Mouse (Mus musculus) heart, embryonic 14.5 days (tissue): ENCODE data around the gene Gm31371. TPM values are rescaled to one million over a fixed set of nuclear protein-coding genes. Genes with fewer than 3 reads are reported as not detected.
"Not testable (repeated sequence)": the region's sequence is repeated elsewhere in the genome, so short reads cannot be mapped to it uniquely, and the experiment has no call there.

Experiments used
- ATAC-seq: fragments of 200-750 bp; cut with Nextera tagmentation; 2 replicates; pipeline ENCODE4 v1.8.0; 2017; ENCODE audit warnings: low read depth, moderate TSS enrichment; ENCODE audit not compliant: insufficient number of reproducible peaks, insufficient read depth, low FRiP score
- H3K27ac ChIP-seq, 2 experiments: fragments of 200-500 bp in 1 of 2; fragments of 300-500 bp in 1 of 2; sonication (generic) in 1 of 2; replicated peaks in 1 of 2; 2 replicates each; pipeline ENCODE4 v1.5.1; 2012 to 2014; ENCODE audit warnings: low read depth in 2 of 2, low read length in 2 of 2, control low read depth in 1 of 2, mild to moderate bottlenecking in 1 of 2, mixed read lengths in 1 of 2; ENCODE audit not compliant: control insufficient read depth in 1 of 2, insufficient read depth in 1 of 2
- H3K27me3 ChIP-seq: fragments of 300-500 bp; sonication (generic); 2 replicates; pipeline ENCODE4 v1.6.1; 2014; ENCODE audit warnings: mild to moderate bottlenecking, low read length, control low read depth; ENCODE audit not compliant: control insufficient read depth, insufficient read depth
- H3K36me3 ChIP-seq: fragments of 300-500 bp; sonication (generic); 2 replicates; pipeline ENCODE4 v1.6.1; 2014; ENCODE audit warnings: mild to moderate bottlenecking, control low read depth, low read length, mixed read lengths; ENCODE audit not compliant: control insufficient read depth, insufficient read depth
- H3K4me1 ChIP-seq, 2 experiments: fragments of 200-500 bp in 1 of 2; fragments of 300-500 bp in 1 of 2; sonication (generic) in 1 of 2; 2 replicates each; pipeline ENCODE4 v1.6.1; 2012 to 2014; ENCODE audit warnings: low read length in 2 of 2, control low read depth in 1 of 2, mixed read lengths in 1 of 2; ENCODE audit not compliant: control insufficient read depth in 2 of 2, insufficient read depth in 2 of 2
- H3K4me2 ChIP-seq: fragments of 300-500 bp; sonication (generic); 2 replicates; pipeline ENCODE4 v1.6.1; 2014; ENCODE audit warnings: mild to moderate bottlenecking, low read length
- H3K4me3 ChIP-seq, 2 experiments: fragments of 200-500 bp in 1 of 2; fragments of 300-500 bp in 1 of 2; sonication (generic) in 1 of 2; 2 replicates each; pipeline ENCODE4 v1.5.1; 2012 to 2014; ENCODE audit warnings: low read length in 2 of 2, mild to moderate bottlenecking in 2 of 2, control low read depth in 1 of 2, low read depth in 1 of 2, moderate library complexity in 1 of 2; ENCODE audit not compliant: control insufficient read depth in 1 of 2, insufficient read depth in 1 of 2
- H3K9ac ChIP-seq: fragments of 300-500 bp; sonication (generic); 2 replicates; pipeline ENCODE4 v1.6.1; 2014; ENCODE audit warnings: mild to moderate bottlenecking, low read length
- H3K9me3 ChIP-seq: fragments of 300-500 bp; sonication (generic); 2 replicates; pipeline ENCODE4 v1.6.1; 2016; ENCODE audit warnings: low read length, control low read depth; ENCODE audit not compliant: control insufficient read depth
- WGBS: fragments of 180-500 bp; shearing (Covaris S2); extraction: QIAGEN DNeasy Blood & Tissue Kit; methylation state at CpG from one replicate; pipeline ENCODE4 v1.1.7; 2014; 5-methylcytosine and 5-hydroxymethylcytosine counted together
- polyA plus RNA-seq: library from polyadenylated mRNA; unstranded; fragments of >200 nt; fragmentation: Nextera tagmentation; extraction: Ambion mirVana; gene quantifications from 2 replicates; pipeline ENCODE4 v1.2.1, GENCODE M21; 2014

The Gm31371 gene
- polyA plus RNA-seq = not detected in 2 replicates

- H3K4me1 ChIP-seq, H3K27ac ChIP-seq, H3K4me3 ChIP-seq, H3K36me3 ChIP-seq, H3K9ac ChIP-seq, H3K9me3 ChIP-seq, ATAC-seq, H3K4me2 ChIP-seq, H3K27me3 ChIP-seq: not testable (repeated sequence)
- WGBS = 59% methylated on average over 2 of the region's 4 CpGs
Observed at GRCm38 (mm10) chr8:19903092-19903491, at the start of gene Gm31371. Gm31371 (plus strand) TSS chr8:19903392.

DNA sequence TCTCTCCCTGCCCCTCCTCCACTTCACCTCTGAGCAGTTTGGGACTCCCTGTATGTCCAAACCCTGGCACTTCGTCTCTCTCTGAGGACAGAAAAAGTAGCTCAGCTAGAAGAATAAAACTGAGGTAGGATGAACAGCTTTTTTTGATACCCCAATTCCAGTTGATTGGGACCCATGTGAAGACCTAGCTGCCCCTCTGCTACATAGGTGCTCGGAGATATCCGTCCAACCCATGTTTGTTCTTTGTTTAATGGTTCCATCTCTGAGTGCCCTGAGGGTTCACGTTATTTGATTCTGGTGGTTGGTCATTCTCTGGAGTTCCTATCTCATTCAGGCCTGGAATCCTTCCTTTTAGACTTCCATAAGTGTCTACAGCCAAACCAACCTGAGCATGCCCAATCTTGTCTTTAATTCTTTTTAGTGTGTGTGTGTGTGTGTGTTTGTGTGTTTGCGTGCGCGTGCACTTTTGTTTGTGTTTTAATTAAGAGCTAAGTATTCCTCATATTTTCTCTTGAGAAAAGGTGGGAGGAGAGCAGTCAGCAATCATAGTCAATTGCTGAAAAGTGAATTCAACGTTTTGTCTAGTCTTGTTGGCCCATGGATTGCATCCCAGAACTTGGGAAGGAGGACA lies 3.3 kb downstream of the Gm31371 start:
- ATAC-seq, H3K4me2 ChIP-seq, H3K4me1 ChIP-seq, H3K9me3 ChIP-seq, H3K27ac ChIP-seq, H3K9ac ChIP-seq, H3K4me3 ChIP-seq, H3K27me3 ChIP-seq, H3K36me3 ChIP-seq: not testable (repeated sequence)
- 85% methylated on average over 7 of the region's 8 CpGs for WGBS

DNA sequence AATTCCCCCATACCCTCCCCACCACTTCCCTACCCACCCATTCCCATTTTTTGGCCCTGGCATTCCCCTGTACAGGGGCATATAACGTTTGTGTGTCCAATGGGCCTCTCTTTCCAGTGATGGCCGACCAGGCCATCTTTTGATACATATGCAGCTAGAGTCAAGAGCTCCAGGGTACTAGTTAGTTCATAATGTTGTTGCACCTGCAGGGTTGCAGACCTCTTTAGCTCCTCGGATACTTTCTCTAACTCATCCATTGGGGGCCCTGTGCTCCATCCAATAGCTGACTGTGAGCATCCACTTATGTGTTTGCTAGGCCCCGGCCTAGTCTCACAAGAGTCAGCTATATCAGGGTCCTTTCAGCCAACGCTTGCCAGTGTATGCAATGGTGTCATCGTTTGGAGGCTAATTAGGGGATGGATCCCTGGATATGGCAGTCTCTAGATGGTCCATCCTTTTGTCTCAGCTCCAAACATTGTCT lies 5.7 kb downstream of the Gm31371 start:
- not testable (repeated sequence) for H3K27ac ChIP-seq, H3K4me3 ChIP-seq, H3K4me1 ChIP-seq, H3K4me2 ChIP-seq, H3K36me3 ChIP-seq, H3K27me3 ChIP-seq, H3K9me3 ChIP-seq, H3K9ac ChIP-seq, ATAC-seq
- WGBS = 78% methylated on average over 4 of the region's 6 CpGs

- H3K4me3 ChIP-seq, H3K27ac ChIP-seq, H3K4me1 ChIP-seq, H3K9ac ChIP-seq, ATAC-seq, H3K9me3 ChIP-seq, H3K36me3 ChIP-seq, H3K27me3 ChIP-seq, H3K4me2 ChIP-seq: not testable (repeated sequence)
- 67% methylated on average over 2 of the region's 3 CpGs for WGBS
Observed at GRCm38 (mm10) chr8:19919086-19919485, 15.9 kb downstream of the Gm31371 start.

GRCm38 (mm10) chr8:19934274-19934673 lies 31.1 kb downstream of the Gm31371 start:
- H3K4me3 ChIP-seq = not testable (repeated sequence)
- 83% methylated on average over 1 of the region's 6 CpGs for WGBS

GRCm38 (mm10) chr8:19935541-19936030 lies 32.4 kb downstream of the Gm31371 start:
- 65% methylated on average over 1 of the region's 2 CpGs for WGBS
- ATAC-seq, H3K9me3 ChIP-seq, H3K27me3 ChIP-seq, H3K36me3 ChIP-seq, H3K4me3 ChIP-seq, H3K4me2 ChIP-seq, H3K27ac ChIP-seq, H3K4me1 ChIP-seq, H3K9ac ChIP-seq: not testable (repeated sequence)

More at GRCm38 (mm10) chr8:19934274-19934673, 31.1 kb downstream of the Gm31371 start:
- H3K4me2 ChIP-seq, H3K4me1 ChIP-seq, H3K27ac ChIP-seq, H3K36me3 ChIP-seq, H3K27me3 ChIP-seq, H3K9me3 ChIP-seq, H3K9ac ChIP-seq, ATAC-seq: not testable (repeated sequence)

- Histone ChIP-seq H3K9me3 (0 out of 2 replicates have a peak, but pooled peaks cover 2% of the 10 kb centered on the region), H3K4me3 (no peak overlapping the region), H3K27me3 (no peaks in the 10 kb centered on the region), H3K36me3 (no peaks in the 10 kb centered on the region), H3K4me1 (no peaks in the 10 kb centered on the region), H3K27ac (no peak overlapping the region), H3K4me2 (no peak overlapping the region), H3K9ac (no peak overlapping the region)
- 75% methylated on average over 2 of the region's 2 CpGs for WGBS
- no peak for ATAC-seq
Observed at GRCm38 (mm10) chr8:19960935-19961334, 57.7 kb downstream of the Gm31371 start.

DNA sequence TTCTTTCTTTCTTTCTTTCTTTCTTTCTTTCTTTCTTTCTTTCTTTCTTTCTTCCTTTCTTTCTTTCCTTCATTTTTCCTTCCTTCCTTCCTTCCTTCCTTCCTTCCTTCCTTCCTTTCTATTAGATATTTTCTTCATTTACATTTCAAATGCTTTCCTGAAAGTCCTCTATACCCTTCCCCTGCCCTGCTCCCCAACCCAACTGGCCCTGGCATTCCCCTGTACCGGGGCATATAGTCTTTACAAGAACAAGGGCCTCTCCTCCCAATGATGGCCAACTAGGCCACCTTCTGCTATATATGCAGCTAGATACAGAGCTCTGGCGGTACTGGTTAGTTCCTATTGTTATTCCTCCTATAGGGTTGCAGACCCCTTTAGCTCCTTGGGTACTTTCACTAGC lies 60.6 kb downstream of the Gm31371 start:
- H3K4me1 ChIP-seq, ATAC-seq, H3K27ac ChIP-seq, H3K4me3 ChIP-seq, H3K27me3 ChIP-seq, H3K36me3 ChIP-seq, H3K9me3 ChIP-seq, H3K4me2 ChIP-seq, H3K9ac ChIP-seq: not testable (repeated sequence)
- WGBS = 66% methylated on average over 2 of the region's 2 CpGs
